Mouse (Mus musculus): Measurements from ENCODE around the gene Sdf2l1. TPM values are rescaled to one million over a fixed set of nuclear protein-coding genes. Genes with fewer than 3 reads are reported as not detected.
A peak's percentile ranks its signal among the peaks of the same experiment; 100 is the strongest.

The Sdf2l1 gene
- polyA plus RNA-seq, 2 experiments: 22.4 to 41.0 TPM

DNA sequence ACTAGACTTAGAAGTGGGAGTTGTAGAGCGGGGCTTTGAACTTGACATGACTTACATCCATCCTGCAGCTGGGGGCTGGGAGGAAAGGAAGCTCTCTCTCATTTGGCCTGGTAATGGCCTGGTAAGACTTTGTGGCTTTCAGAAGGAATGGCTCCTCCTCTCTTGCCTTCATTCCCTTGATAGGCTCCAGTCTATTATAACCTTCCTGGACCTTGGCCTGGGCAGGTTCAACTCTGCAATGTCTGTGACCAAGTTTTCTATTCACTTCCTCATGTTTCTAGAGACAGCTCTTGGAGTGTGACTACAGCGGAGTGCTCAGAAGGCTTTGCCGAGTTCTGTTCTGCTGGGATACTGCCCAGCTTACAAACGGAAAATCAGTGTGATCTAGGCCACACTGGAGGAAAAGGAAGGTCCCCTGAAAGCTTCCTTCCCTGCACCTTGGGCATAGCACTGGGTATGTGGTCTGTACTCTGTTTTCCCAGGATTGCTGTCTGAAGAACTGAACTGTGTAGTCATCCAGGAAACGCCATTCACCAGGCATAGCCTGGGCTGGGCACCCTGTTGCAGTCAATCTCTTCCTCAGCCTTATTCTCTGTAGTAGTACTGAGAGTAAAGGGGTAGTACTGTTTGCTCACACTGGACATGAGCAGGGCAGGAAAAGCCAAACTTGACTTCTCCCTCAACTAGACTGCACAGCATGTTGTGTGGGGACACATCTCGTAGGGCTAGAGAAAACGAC, 18.5 kb upstream of the Sdf2l1 start:
- H3K27me3 ChIP-seq (ENCODE audit: control insufficient read depth, insufficient read depth, low read length): no peaks in the 10 kb centered on the region
- no peak overlapping the region for H3K27ac ChIP-seq
- WGBS (ENCODE audit: insufficient replicate concordance): 80% methylated on average over 7 of the region's 7 CpGs
- ATAC-seq (ENCODE audit: insufficient read depth): no peak
- no peaks in the 10 kb centered on the region for H3K9me3 ChIP-seq (ENCODE audit: control insufficient read depth, low read length)
- peaks cover 2 to 10% of the 10 kb centered on the region in 2 experiments; a peak in 3 of 4 replicates for H3K4me1 ChIP-seq (replicated peaks; ENCODE audit: control insufficient read depth in 2 of 2, insufficient read depth in 2 of 2, low read length in 1 of 2)
- TF ChIP-seq EP300 (IDR thresholded peaks at IDR 0.05; ENCODE audit: low read depth): no peak
- no peak for TF ChIP-seq CTCF (IDR thresholded peaks at IDR 0.05; ENCODE audit: low read depth)
- peaks cover 15% of the 10 kb centered on the region for H3K36me3 ChIP-seq (replicated peaks; ENCODE audit: control insufficient read depth, insufficient read depth, low read depth)
- no peak for DNase-seq (ENCODE audit: low read depth in 3 of 3, low spot score in 3 of 3)
- H3K9ac ChIP-seq (replicated peaks): no peak overlapping the region
- no peak overlapping the region for H3K4me2 ChIP-seq (ENCODE audit: low read depth)
- no peak overlapping the region for H3K4me3 ChIP-seq (ENCODE audit: insufficient read depth in 1 of 2, low read depth in 2 of 2, low read length in 2 of 2)

GRCm38 (mm10) chr16:17148084-17148483, 15.9 kb upstream of the Sdf2l1 start:
- peak in 1 of 3 experiments; percentile 38 for DNase-seq (ENCODE audit: low read depth in 3 of 3, low spot score in 3 of 3)
- Histone ChIP-seq H3K9ac (replicated peaks) (no peak overlapping the region), H3K4me2 (ENCODE audit: low read depth) (peak overlapping the region; percentile 99), H3K27me3 (ENCODE audit: control insufficient read depth, insufficient read depth, low read length) (no peaks in the 10 kb centered on the region), H3K36me3 (replicated peaks; ENCODE audit: control insufficient read depth, insufficient read depth, low read depth) (peaks cover 9% of the 10 kb centered on the region), H3K9me3 (ENCODE audit: control insufficient read depth, low read length) (no peaks in the 10 kb centered on the region), H3K4me3 (ENCODE audit: insufficient read depth in 1 of 2, low read depth in 2 of 2, low read length in 2 of 2) (peak overlapping the region; percentile 58 to 73; a peak in 2 of 4 replicates), H3K27ac (no peak overlapping the region), H3K4me1 (replicated peaks; ENCODE audit: control insufficient read depth in 2 of 2, insufficient read depth in 2 of 2, low read length in 1 of 2) (peaks cover 2 to 10% of the 10 kb centered on the region in 2 experiments; a peak in 3 of 4 replicates)
- TF ChIP-seq EP300 (IDR thresholded peaks at IDR 0.05; ENCODE audit: low read depth): no peak
- peak; percentile 69 for TF ChIP-seq CTCF (IDR thresholded peaks at IDR 0.05; ENCODE audit: low read depth)
- peak; percentile 65 for ATAC-seq (ENCODE audit: insufficient read depth)
- WGBS (ENCODE audit: insufficient replicate concordance): 6% methylated on average over 16 of the region's 16 CpGs

DNA sequence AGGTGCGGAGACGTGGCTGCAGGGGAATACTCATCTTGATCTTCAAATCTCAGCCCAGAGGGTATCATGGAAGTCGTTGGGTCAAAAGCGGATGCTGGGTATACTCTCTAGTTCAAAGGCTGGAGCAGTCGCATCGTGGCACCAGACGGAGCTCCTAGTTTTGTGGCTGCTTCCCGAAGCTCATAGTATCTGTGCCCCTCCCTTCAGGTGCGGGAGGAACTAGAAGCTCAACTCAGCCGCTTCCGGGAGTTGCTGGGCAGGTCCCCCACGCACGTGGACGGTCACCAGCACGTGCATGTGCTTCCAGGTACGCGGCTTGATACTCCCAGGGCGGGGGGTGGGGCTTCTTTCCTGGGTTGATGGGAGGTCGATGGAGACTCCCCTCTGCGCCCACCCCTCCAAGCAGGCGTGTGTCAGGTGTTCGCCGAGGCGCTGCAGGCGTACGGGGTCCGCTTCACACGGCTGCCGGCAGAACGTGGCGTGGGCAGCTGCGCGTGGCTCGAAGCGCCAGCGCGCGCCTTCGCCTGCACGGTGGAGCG, 15.3 kb upstream of the Sdf2l1 start:
- ATAC-seq (ENCODE audit: insufficient read depth) (peak; percentile 17; the same call in 1 of the 2 replicates), DNase-seq (ENCODE audit: low read depth in 3 of 3, low spot score in 3 of 3) (no peak)
- H3K27ac ChIP-seq: no peak overlapping the region
- H3K4me1 ChIP-seq (replicated peaks; ENCODE audit: control insufficient read depth in 2 of 2, insufficient read depth in 2 of 2, low read length in 1 of 2): peaks cover 2 to 10% of the 10 kb centered on the region in 2 experiments; a peak in 3 of 4 replicates
- no peaks in the 10 kb centered on the region for H3K27me3 ChIP-seq (ENCODE audit: control insufficient read depth, insufficient read depth, low read length)
- peaks cover 7% of the 10 kb centered on the region for H3K36me3 ChIP-seq (replicated peaks; ENCODE audit: control insufficient read depth, insufficient read depth, low read depth)
- H3K9ac ChIP-seq (replicated peaks): peak overlapping the region; percentile 66
- no peaks in the 10 kb centered on the region for H3K9me3 ChIP-seq (ENCODE audit: control insufficient read depth, low read length)
- H3K4me2 ChIP-seq (ENCODE audit: low read depth): peak overlapping the region; percentile 99
- peak overlapping the region; percentile 58 to 73 for H3K4me3 ChIP-seq (ENCODE audit: insufficient read depth in 1 of 2, low read depth in 2 of 2, low read length in 2 of 2)
- WGBS (ENCODE audit: insufficient replicate concordance): under 1% methylated on average over 41 of the region's 41 CpGs
- no peak for TF ChIP-seq CTCF (IDR thresholded peaks at IDR 0.05; ENCODE audit: low read depth)

DNA sequence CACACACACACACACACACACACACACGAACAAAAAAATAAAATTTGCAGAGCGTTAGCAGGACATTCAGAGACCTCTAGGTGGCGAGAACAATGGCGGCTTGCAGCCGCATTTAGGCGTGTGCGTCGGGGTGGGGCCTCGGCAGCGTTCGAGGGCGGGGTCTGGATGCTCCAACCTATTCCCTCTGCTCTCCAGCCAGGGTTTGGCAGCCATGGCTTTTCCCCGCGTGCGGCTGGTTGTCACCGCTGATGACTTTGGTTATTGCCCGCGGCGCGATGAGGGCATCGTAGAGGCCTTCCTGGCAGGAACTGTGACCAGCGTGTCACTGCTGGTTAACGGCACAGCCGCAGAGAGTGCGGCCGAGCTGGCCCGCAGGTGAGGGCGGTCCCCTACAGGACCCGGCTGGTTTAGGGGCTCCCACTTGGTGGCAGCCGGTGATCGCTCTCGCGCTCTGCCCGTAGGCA, 14.6 kb upstream of the Sdf2l1 start, which contains the start of gene Ccdc116:
Ccdc116 (minus strand) TSS at position 458 of the 464 bp plus-strand sequence.
- ATAC-seq (ENCODE audit: insufficient read depth) (peak; percentile 73), DNase-seq (ENCODE audit: low read depth in 3 of 3, low spot score in 3 of 3) (peak; percentile 70 to 74 (median 71))
- Histone ChIP-seq H3K27me3 (ENCODE audit: control insufficient read depth, insufficient read depth, low read length) (no peaks in the 10 kb centered on the region), H3K9me3 (ENCODE audit: control insufficient read depth, low read length) (no peaks in the 10 kb centered on the region), H3K27ac (no peak within 1 kb of the TSS), H3K4me2 (ENCODE audit: low read depth) (peak within 1 kb of the TSS; percentile 99), H3K4me3 (ENCODE audit: insufficient read depth in 1 of 2, low read depth in 2 of 2, low read length in 2 of 2) (peak within 1 kb of the TSS; percentile 58 to 73), H3K4me1 (replicated peaks; ENCODE audit: control insufficient read depth in 2 of 2, insufficient read depth in 2 of 2, low read length in 1 of 2) (peaks cover 2 to 10% of the 10 kb centered on the region in 2 experiments; a peak in 3 of 4 replicates), H3K36me3 (replicated peaks; ENCODE audit: control insufficient read depth, insufficient read depth, low read depth) (peaks cover under 1% of the 10 kb centered on the region), H3K9ac (replicated peaks) (peak within 1 kb of the TSS; percentile 66)
- TF ChIP-seq EP300 (IDR thresholded peaks at IDR 0.05; ENCODE audit: low read depth): no peak
- peak; percentile 76 for TF ChIP-seq CTCF (IDR thresholded peaks at IDR 0.05; ENCODE audit: low read depth)
- 1% methylated on average over 34 of the region's 34 CpGs for WGBS (ENCODE audit: insufficient replicate concordance)

DNA sequence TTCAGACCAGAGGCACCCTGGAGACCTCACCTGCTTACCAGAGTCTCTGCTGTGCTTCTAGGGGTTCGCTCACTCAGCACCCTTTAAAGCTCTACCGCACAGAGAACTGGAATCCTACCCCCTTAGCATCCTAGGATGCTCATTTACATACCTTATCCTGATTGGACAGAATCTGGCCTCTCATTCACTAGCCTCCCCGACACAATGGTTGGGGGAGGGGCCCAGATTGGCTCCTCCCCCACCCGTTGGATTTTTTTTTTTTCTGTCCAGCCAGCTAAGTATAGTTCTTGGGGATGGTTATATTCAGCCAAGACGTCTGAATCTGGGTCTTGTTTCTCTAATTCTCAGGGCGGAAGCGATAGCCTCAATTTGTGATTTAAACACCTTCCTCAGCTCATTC, 12.2 kb upstream of the Sdf2l1 start, which contains the start of gene Ydjc:
Ydjc (plus strand) TSS at position 283 of the 400 bp plus-strand sequence.
- ATAC-seq (ENCODE audit: insufficient read depth): no peak
- Histone ChIP-seq H3K9me3 (ENCODE audit: control insufficient read depth, low read length) (no peaks in the 10 kb centered on the region), H3K36me3 (replicated peaks; ENCODE audit: control insufficient read depth, insufficient read depth, low read depth) (no peaks in the 10 kb centered on the region), H3K27ac (no peak within 1 kb of the TSS), H3K4me1 (replicated peaks; ENCODE audit: control insufficient read depth in 2 of 2, insufficient read depth in 2 of 2, low read length in 1 of 2) (peaks cover 2 to 10% of the 10 kb centered on the region in 2 experiments; a peak in 3 of 4 replicates), H3K9ac (replicated peaks) (no peak within 1 kb of the TSS), H3K4me2 (ENCODE audit: low read depth) (no peak within 1 kb of the TSS), H3K4me3 (ENCODE audit: insufficient read depth in 1 of 2, low read depth in 2 of 2, low read length in 2 of 2) (no peak within 1 kb of the TSS), H3K27me3 (ENCODE audit: control insufficient read depth, insufficient read depth, low read length) (no peaks in the 10 kb centered on the region)
- 25% methylated on average over 7 of the region's 7 CpGs for WGBS (ENCODE audit: insufficient replicate concordance)
- DNase-seq (ENCODE audit: low read depth in 3 of 3, low spot score in 3 of 3): peak in 1 of 3 experiments; percentile 41
- no peak for TF ChIP-seq EP300 (IDR thresholded peaks at IDR 0.05; ENCODE audit: low read depth)
- no peak for TF ChIP-seq CTCF (IDR thresholded peaks at IDR 0.05; ENCODE audit: low read depth)
